10 mouse cellular contexts compared by ENCODE assay signal in the genomic region with DNA sequence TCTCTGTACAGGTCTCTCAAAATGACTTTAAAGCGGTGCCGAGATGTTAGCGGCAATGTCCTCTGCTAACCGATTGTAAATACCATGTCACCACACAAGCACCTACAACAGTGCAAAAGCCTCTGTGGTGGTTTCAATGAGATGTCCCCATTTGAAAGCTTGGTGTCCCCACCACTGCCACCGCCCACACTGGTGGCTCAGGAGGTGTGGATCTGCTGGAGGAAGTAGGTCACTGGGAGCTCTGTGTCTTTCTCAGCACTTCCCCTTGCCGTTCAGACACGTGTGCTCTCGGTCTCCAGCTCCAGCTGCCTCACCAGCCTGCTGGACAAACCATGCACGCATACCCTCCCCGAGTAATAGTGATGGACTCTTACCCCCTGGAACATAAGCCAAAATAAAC.
DNase-seq lines count a peak whose midpoint lies in the region; ATAC-seq and TF ChIP-seq lines count a peak whose summit lies in the region.
"Had no signal": no experiment of that assay in that cellular context is flagged by ENCODE, and none has a peak within 500 bp of the region (broad histone marks: within the 10 kb centered on the region; RNA-seq: fewer than 3 reads in every experiment).

No protein-coding gene starts in this region.

- H3K4me2 ChIP-seq in CH12.LX (ENCODE audit: insufficient read depth, low read depth, poor library complexity, severe bottlenecking): no peak overlapping the region
- no peak overlapping the region for H3K4me2 ChIP-seq in forebrain, embryonic 12.5 days

- H3K4me1 ChIP-seq in CH12.LX (ENCODE audit: control insufficient read depth in 1 of 2, insufficient read depth in 2 of 2): peaks cover 15 to 64% of the 10 kb centered on the region in 2 experiments
- H3K4me1 ChIP-seq in forebrain, embryonic 12.5 days: peaks cover 14% of the 10 kb centered on the region

- no peak overlapping the region for H3K27ac ChIP-seq in CH12.LX (ENCODE audit: insufficient read depth, low read depth)
- no peak overlapping the region for H3K27ac ChIP-seq in forebrain, embryonic 12.5 days

- H3K9ac ChIP-seq in CH12.LX (ENCODE audit: insufficient read depth, low read depth): no peak overlapping the region
- H3K9ac ChIP-seq in forebrain, embryonic 12.5 days: no peak overlapping the region

- no peaks in the 10 kb centered on the region for H3K79me2 ChIP-seq in CH12.LX (replicated peaks; ENCODE audit: control insufficient read depth, extremely low read depth, insufficient read depth, poor library complexity, severe bottlenecking)

- no peak for TF ChIP-seq EP300 in CH12.LX (IDR thresholded peaks at IDR 0.05; ENCODE audit: low read length)

- dilution Hi-C loops in CH12.LX (cut with MboI; ENCODE audit: extremely low pct_ligation_motif_present, extremely low pct_unique_long_range_greater_than_20kb, low sequenced_read_pairs): no loop called here

- TF ChIP-seq CTCF in CH12.LX (conservative IDR thresholded peaks at IDR 0.05 in 1 of 2, IDR thresholded peaks at IDR 0.05 in 1 of 2; ENCODE audit: low read depth in 2 of 2, low read length in 2 of 2): no peak

- H3K27me3 ChIP-seq in CH12.LX (replicated peaks): no peaks in the 10 kb centered on the region
- H3K27me3 ChIP-seq in forebrain, embryonic 12.5 days: peaks cover 22% of the 10 kb centered on the region

- no peak for TF ChIP-seq RAD21 in CH12.LX (IDR thresholded peaks at IDR 0.05; ENCODE audit: low read depth, low read length)

- no peak for TF ChIP-seq POLR2A in CH12.LX (IDR thresholded peaks at IDR 0.05; ENCODE audit: low read depth, low read length)

- peaks cover 5% of the 10 kb centered on the region for H3K9me3 ChIP-seq in CH12.LX (replicated peaks; ENCODE audit: low read length)
- H3K9me3 ChIP-seq in forebrain, embryonic 12.5 days: no peaks in the 10 kb centered on the region

- 94% methylated on average over 10 of the region's 10 CpGs for WGBS in forebrain, embryonic 12.5 days

- peaks cover 0 to 19% of the 10 kb centered on the region in 2 experiments for H3K36me3 ChIP-seq in CH12.LX (replicated peaks in 1 of 2; ENCODE audit: control insufficient read depth in 1 of 2, insufficient read depth in 1 of 2, low read length in 1 of 2)
- no peaks in the 10 kb centered on the region for H3K36me3 ChIP-seq in forebrain, embryonic 12.5 days (replicated peaks)

- ATAC-seq in inflammation-experienced regulatory T-cells, adult 6 months: peak; percentile 50
- ATAC-seq in neutrophil, adult 5-6 weeks (ENCODE audit: extremely low read depth, insufficient number of reproducible peaks, low FRiP score, poor library complexity, severe bottlenecking): peak; percentile 79
- no peak for ATAC-seq in forebrain, embryonic 12.5 days (ENCODE audit: low FRiP score)
- ATAC-seq: hindbrain, embryonic 16.5 days; midbrain, embryonic 16.5 days had no signal

- intact Hi-C loops in gastrocnemius, postnatal 36 days (cut with DNase I): no loop called here

- no peak overlapping the region for H3K4me3 ChIP-seq in CH12.LX (replicated peaks in 1 of 3; ENCODE audit: low read depth in 2 of 3, low read length in 2 of 3, poor library complexity in 1 of 3)
- no peak overlapping the region for H3K4me3 ChIP-seq in forebrain, embryonic 12.5 days (replicated peaks)

- in situ Hi-C loops in CH12.LX (cut with MboI; ENCODE audit: low pct_ligation_motif_present, low pct_unique_long_range_greater_than_20kb, low sequenced_read_pairs): no loop called here

- DNase-seq in A20 (ENCODE audit: low read depth, low spot score) (peak; percentile 91), CH12.LX (ENCODE audit: extremely low read depth) (peak; percentile 40)
- no peak for DNase-seq in gastrocnemius, postnatal 4 days (ENCODE audit: low spot score in 2 of 2)
- no peak for DNase-seq in frontal cortex, postnatal 14 days (ENCODE audit: low spot score in 2 of 2)
- DNase-seq in gastrocnemius, postnatal 36 days: no peak

TF ChIP-seq in CH12.LX, 34 proteins besides CTCF, POLR2A, EP300 and RAD21:
- TF ChIP-seq MXI1 (IDR thresholded peaks at IDR 0.05; ENCODE audit: low read depth, low read length) (no peak), ZNF384 (IDR thresholded peaks at IDR 0.05; ENCODE audit: low read depth, low read length) (no peak), BHLHE40 (IDR thresholded peaks at IDR 0.05; ENCODE audit: low read depth, low read length) (no peak), E2F4 (IDR thresholded peaks at IDR 0.05; ENCODE audit: insufficient replicate concordance, low read depth, low read length) (no peak), MAX (IDR thresholded peaks at IDR 0.05; ENCODE audit: low read length) (no peak), MAFK (IDR thresholded peaks at IDR 0.05; ENCODE audit: insufficient replicate concordance, low read length) (no peak), USF2 (conservative IDR thresholded peaks at IDR 0.05; ENCODE audit: low read depth, low read length) (no peak), UBTF (IDR thresholded peaks at IDR 0.05; ENCODE audit: low read depth, low read length) (no peak), SIN3A (IDR thresholded peaks at IDR 0.05; ENCODE audit: low read length) (no peak), MEF2A (IDR thresholded peaks at IDR 0.05; ENCODE audit: borderline replicate concordance, low read depth, low read length) (no peak), ZKSCAN1 (IDR thresholded peaks at IDR 0.05; ENCODE audit: borderline replicate concordance, low read depth, low read length) (no peak), ZMIZ1 (IDR thresholded peaks at IDR 0.05; ENCODE audit: low read depth, low read length) (no peak), TBP (conservative IDR thresholded peaks at IDR 0.05; ENCODE audit: low read depth, low read length) (no peak), CHD2 (IDR thresholded peaks at IDR 0.05; ENCODE audit: low read length) (no peak), TCF12 (IDR thresholded peaks at IDR 0.05; ENCODE audit: low read depth, low read length) (no peak), JUND (conservative IDR thresholded peaks at IDR 0.05; ENCODE audit: low read depth, low read length) (no peak), USF1 (IDR thresholded peaks at IDR 0.05; ENCODE audit: low read depth, low read length) (no peak), RCOR1 (conservative IDR thresholded peaks at IDR 0.05; ENCODE audit: low read depth, low read length) (no peak), ETS1 (conservative IDR thresholded peaks at IDR 0.05; ENCODE audit: low read depth, low read length) (no peak)
TF ChIP-seq in CH12.LX: peak in this region for 0.

Comparison
In these comparisons a context has a peak if more than half of its experiments do, and no peak if none do; other contexts are left out.
1. DNase-seq: peak in A20 (single experiment) and CH12.LX (single experiment); none in gastrocnemius, postnatal 4 days (0 of 2), frontal cortex, postnatal 14 days (0 of 2) and gastrocnemius, postnatal 36 days (0 of 2).